Mouse (Mus musculus) embryonic facial prominence, embryonic 14.5 days (tissue): Measurements from ENCODE around the gene Rbfox3. TPM values are rescaled to one million over a fixed set of nuclear protein-coding genes. Genes with fewer than 3 reads are reported as not detected.
A peak's percentile ranks its signal among the peaks of the same experiment; 100 is the strongest.

Source experiments
- ATAC-seq: fragments of 200-750 bp; cut with Nextera tagmentation; 2 replicates; pipeline ENCODE4 v1.8.0; 2017; ENCODE audit warnings: low read depth, moderate number of reproducible peaks, moderate TSS enrichment
- DNase-seq: peaks from one replicate; pipeline ENCODE4 v3.0.0-alpha.2; 2015; ENCODE audit warnings: low spot score
- H3K27ac ChIP-seq: fragments of 300-500 bp; sonication (generic); replicated peaks from 2 replicates; pipeline ENCODE4 v1.5.1; 2014; ENCODE audit warnings: low read depth, mild to moderate bottlenecking, low read length, moderate library complexity
- H3K27me3 ChIP-seq: fragments of 300-500 bp; sonication (generic); replicated peaks from 2 replicates; pipeline ENCODE4 v1.6.1; 2014; ENCODE audit warnings: low read length; ENCODE audit not compliant: control insufficient read depth, insufficient read depth
- H3K36me3 ChIP-seq: fragments of 300-500 bp; sonication (generic); 2 replicates; pipeline ENCODE4 v1.6.1; 2014; ENCODE audit warnings: low read length, mixed read lengths; ENCODE audit not compliant: control insufficient read depth, insufficient read depth
- H3K4me1 ChIP-seq: fragments of 300-500 bp; sonication (generic); 2 replicates; pipeline ENCODE4 v1.6.1; 2014; ENCODE audit warnings: antibody characterized with exemption, low read length; ENCODE audit not compliant: control insufficient read depth, insufficient read depth
- H3K4me2 ChIP-seq: fragments of 300-500 bp; sonication (generic); 2 replicates; pipeline ENCODE4 v1.6.1; 2014; ENCODE audit warnings: low read depth, mild to moderate bottlenecking, low read length, moderate library complexity, mixed read lengths
- H3K4me3 ChIP-seq: fragments of 300-500 bp; sonication (generic); 2 replicates; pipeline ENCODE4 v1.5.1; 2014; ENCODE audit warnings: low read depth, mild to moderate bottlenecking, low read length
- H3K9ac ChIP-seq: fragments of 300-500 bp; sonication (generic); 2 replicates; pipeline ENCODE4 v1.6.1; 2014; ENCODE audit warnings: low read depth, mild to moderate bottlenecking, low read length, moderate library complexity, mixed read lengths
- H3K9me3 ChIP-seq: fragments of 300-500 bp; sonication (generic); 2 replicates; pipeline ENCODE4 v1.6.1; 2016; ENCODE audit warnings: low read length; ENCODE audit not compliant: control insufficient read depth
- WGBS: fragments of 180-500 bp; shearing (Covaris S2); extraction: QIAGEN DNeasy Blood & Tissue Kit; methylation state at CpG from one replicate; pipeline ENCODE4 v1.1.7; 2014; 5-methylcytosine and 5-hydroxymethylcytosine counted together
- polyA plus RNA-seq: library from polyadenylated mRNA; unstranded; fragments of >200 nt; fragmentation: Nextera tagmentation; extraction: Ambion mirVana; gene quantifications from 2 replicates; pipeline ENCODE4 v1.2.1, GENCODE M21; 2014

Rbfox3 gene
- polyA plus RNA-seq, 1 experiment from 2014 or later = 3.4 TPM

- Histone ChIP-seq H3K36me3 (peaks cover under 1% of the 10 kb centered on the region; the same call in 1 of the 2 replicates), H3K27me3 (no peaks in the 10 kb centered on the region), H3K4me3 (no peak overlapping the region), H3K9me3 (0 out of 2 replicates have a peak, but pooled peaks cover 3% of the 10 kb centered on the region), H3K9ac (no peak overlapping the region), H3K4me2 (no peak overlapping the region), H3K4me1 (no peaks in the 10 kb centered on the region), H3K27ac (no peak overlapping the region)
- 87% methylated on average over 6 of the region's 6 CpGs for WGBS
- DNase-seq = no peak
- ATAC-seq = no peak
Observed at GRCm38 (mm10) chr11:118455788-118456187, 455.6 kb downstream of the Rbfox3 start.

- Histone ChIP-seq H3K36me3 (peaks cover 5% of the 10 kb centered on the region), H3K4me2 (no peak overlapping the region), H3K4me1 (no peaks in the 10 kb centered on the region), H3K9ac (no peak overlapping the region), H3K27me3 (no peaks in the 10 kb centered on the region), H3K27ac (no peak overlapping the region), H3K4me3 (no peak overlapping the region), H3K9me3 (no peaks in the 10 kb centered on the region)
- DNase-seq (no peak), ATAC-seq (no peak)
- 73% methylated on average over 11 of the region's 11 CpGs for WGBS
Observed at GRCm38 (mm10) chr11:118453886-118454671, 457.3 kb downstream of the Rbfox3 start.

DNA sequence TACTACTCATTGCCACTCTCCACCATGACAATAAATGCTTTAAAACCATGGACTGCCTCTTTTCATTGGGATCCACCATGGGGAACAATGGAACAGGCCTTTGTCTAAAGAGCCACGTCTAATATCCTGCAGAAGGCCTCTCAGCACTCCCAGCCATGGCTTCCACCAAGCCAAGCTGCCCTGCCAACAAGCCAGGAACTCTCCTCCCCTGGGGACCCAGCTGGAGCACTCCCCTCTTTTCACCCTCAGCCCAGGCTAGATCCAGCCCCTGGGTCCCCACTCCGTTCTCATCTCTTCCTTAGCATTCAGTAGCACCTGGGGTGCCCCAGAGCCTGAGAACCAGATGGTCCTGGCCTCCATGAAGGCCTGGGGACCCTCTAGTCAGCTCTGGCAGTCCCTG lies 458.4 kb downstream of the Rbfox3 start:
- DNase-seq = no peak
- Histone ChIP-seq H3K4me2 (no peak overlapping the region), H3K36me3 (peaks cover 12% of the 10 kb centered on the region), H3K9ac (no peak overlapping the region), H3K4me3 (no peak overlapping the region), H3K27me3 (no peaks in the 10 kb centered on the region), H3K27ac (no peak overlapping the region), H3K9me3 (no peaks in the 10 kb centered on the region), H3K4me1 (no peaks in the 10 kb centered on the region)
- no peak for ATAC-seq
- WGBS = 70% methylated on average over 2 of the region's 2 CpGs

DNA sequence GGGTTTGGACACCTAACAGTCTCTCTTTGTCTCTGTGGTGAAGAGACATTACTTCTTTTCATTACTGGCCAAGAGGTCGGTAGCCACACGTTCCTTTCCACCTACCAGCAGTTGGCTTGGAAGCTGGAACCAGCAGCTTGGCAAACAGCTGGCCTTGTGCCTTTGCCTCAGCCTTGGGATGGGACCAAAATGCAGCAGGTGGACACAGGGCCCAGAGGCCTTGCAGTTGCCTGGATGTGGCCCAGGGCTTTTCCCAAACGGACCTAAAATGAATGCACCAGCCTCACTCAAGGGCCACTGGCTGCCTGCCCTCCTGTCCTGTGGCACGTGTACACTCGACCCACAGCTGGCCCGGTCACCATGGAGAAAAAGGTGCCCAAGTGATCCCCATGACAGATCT lies 460.2 kb downstream of the Rbfox3 start:
- H3K9ac ChIP-seq = no peak overlapping the region
- no peak overlapping the region for H3K27ac ChIP-seq
- no peaks in the 10 kb centered on the region for H3K27me3 ChIP-seq
- no peaks in the 10 kb centered on the region for H3K4me1 ChIP-seq
- H3K9me3 ChIP-seq = no peaks in the 10 kb centered on the region
- no peak overlapping the region for H3K4me2 ChIP-seq
- no peak for DNase-seq
- ATAC-seq = no peak
- peaks cover 15% of the 10 kb centered on the region for H3K36me3 ChIP-seq
- no peak overlapping the region for H3K4me3 ChIP-seq
- 92% methylated on average over 6 of the region's 6 CpGs for WGBS

DNA sequence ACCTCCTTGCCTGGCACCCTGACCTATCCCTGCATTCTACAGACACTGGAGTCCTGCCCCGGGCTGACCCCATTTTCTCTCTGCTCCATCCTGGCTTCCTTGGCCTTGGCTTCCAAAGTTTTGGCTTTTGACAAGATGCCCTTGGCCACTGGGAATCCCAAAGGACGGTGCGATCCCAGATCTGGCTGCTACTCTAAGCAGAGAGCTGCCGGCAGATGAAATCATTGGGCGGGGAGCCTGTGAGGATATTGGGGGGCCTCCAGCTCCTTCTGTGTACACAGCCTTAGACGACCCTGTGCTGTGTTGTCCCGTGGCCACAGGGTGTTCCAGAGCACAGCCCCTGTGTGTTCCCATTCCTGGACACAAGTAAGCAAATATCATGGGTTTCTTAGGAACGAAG lies 463.0 kb downstream of the Rbfox3 start:
- WGBS = 81% methylated on average over 8 of the region's 8 CpGs

GRCm38 (mm10) chr11:118447346-118447745 lies 464.1 kb downstream of the Rbfox3 start:
- DNase-seq = no peak
- Histone ChIP-seq H3K4me2 (no peak overlapping the region), H3K27me3 (no peaks in the 10 kb centered on the region), H3K9me3 (no peaks in the 10 kb centered on the region), H3K4me3 (no peak overlapping the region), H3K27ac (no peak overlapping the region; the same call in 1 of the 2 replicates), H3K4me1 (no peaks in the 10 kb centered on the region), H3K9ac (no peak overlapping the region), H3K36me3 (peaks cover 15% of the 10 kb centered on the region)
- ATAC-seq = no peak
- WGBS = 34% methylated on average over 4 of the region's 4 CpGs

More for the DNA sequence above, 463.0 kb downstream of the Rbfox3 start:
- Histone ChIP-seq H3K27ac (no peak overlapping the region), H3K4me2 (no peak overlapping the region), H3K27me3 (no peaks in the 10 kb centered on the region), H3K9me3 (no peaks in the 10 kb centered on the region), H3K4me1 (no peaks in the 10 kb centered on the region), H3K4me3 (no peak overlapping the region), H3K36me3 (peaks cover 15% of the 10 kb centered on the region), H3K9ac (no peak overlapping the region)
- DNase-seq = no peak
- ATAC-seq = no peak

DNA sequence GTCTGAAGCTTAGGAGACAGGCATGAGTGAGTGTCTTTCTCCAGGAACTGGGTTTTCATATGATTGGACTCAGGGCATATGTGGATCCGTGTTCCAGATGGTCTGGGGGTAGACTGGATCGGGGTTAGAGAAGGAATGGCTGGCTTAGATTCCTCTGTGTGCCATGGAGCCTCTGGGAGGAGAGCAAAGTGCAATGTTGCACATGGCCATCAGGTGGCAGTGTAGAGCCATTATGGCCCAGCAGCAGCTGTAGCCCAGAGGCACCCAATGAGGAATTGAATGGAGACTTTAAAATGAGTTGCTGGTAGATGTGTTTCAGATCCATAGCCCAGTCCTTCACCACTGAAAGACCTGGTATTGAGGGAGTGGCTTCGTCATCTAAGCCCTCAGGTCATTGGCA lies 465.6 kb downstream of the Rbfox3 start:
- no peaks in the 10 kb centered on the region for H3K27me3 ChIP-seq
- no peaks in the 10 kb centered on the region for H3K9me3 ChIP-seq
- no peak overlapping the region for H3K4me2 ChIP-seq
- ATAC-seq = peak; percentile 71; the same call in 1 of the 2 replicates
- H3K4me1 ChIP-seq = no peaks in the 10 kb centered on the region
- H3K4me3 ChIP-seq = no peak overlapping the region
- no peak overlapping the region for H3K27ac ChIP-seq
- no peak overlapping the region for H3K9ac ChIP-seq
- DNase-seq = no peak
- H3K36me3 ChIP-seq = peaks cover 15% of the 10 kb centered on the region
- 8% methylated on average over 3 of the region's 3 CpGs for WGBS

- Histone ChIP-seq H3K4me1 (peaks cover 9% of the 10 kb centered on the region), H3K27me3 (no peaks in the 10 kb centered on the region), H3K36me3 (peaks cover 8% of the 10 kb centered on the region; the same call in 1 of the 2 replicates), H3K9ac (no peak overlapping the region), H3K4me3 (no peak overlapping the region), H3K27ac (no peak overlapping the region), H3K4me2 (no peak overlapping the region), H3K9me3 (no peaks in the 10 kb centered on the region)
- peak; percentile 32; the same call in 1 of the 2 replicates for ATAC-seq
- 39% methylated on average over 10 of the region's 11 CpGs for WGBS
- DNase-seq = peak; percentile 81
Observed at GRCm38 (mm10) chr11:118443201-118443970, 468.0 kb downstream of the Rbfox3 start.
